Mouse (Mus musculus) brain, embryonic 14.5 days (tissue): Measurements from ENCODE around the gene Spsb1.

Experiments
- CTCF ChIP-seq: fragments of 200-500 bp; IDR thresholded peaks from 2 replicates; pipeline ENCODE4 v1.5.1; 2012; ENCODE audit warnings: inconsistent platforms, mild to moderate bottlenecking, moderate library complexity, borderline replicate concordance; ENCODE audit not compliant: insufficient read depth, insufficient read length; ENCODE audit errors: extremely low read depth
- POLR2A ChIP-seq: fragments of 200-500 bp; IDR thresholded peaks from 2 replicates; pipeline ENCODE4 v1.6.1; 2012; ENCODE audit warnings: mild to moderate bottlenecking, inconsistent platforms, borderline replicate concordance; ENCODE audit not compliant: poor library complexity, insufficient read depth, insufficient read length, severe bottlenecking; ENCODE audit errors: extremely low read depth

DNA sequence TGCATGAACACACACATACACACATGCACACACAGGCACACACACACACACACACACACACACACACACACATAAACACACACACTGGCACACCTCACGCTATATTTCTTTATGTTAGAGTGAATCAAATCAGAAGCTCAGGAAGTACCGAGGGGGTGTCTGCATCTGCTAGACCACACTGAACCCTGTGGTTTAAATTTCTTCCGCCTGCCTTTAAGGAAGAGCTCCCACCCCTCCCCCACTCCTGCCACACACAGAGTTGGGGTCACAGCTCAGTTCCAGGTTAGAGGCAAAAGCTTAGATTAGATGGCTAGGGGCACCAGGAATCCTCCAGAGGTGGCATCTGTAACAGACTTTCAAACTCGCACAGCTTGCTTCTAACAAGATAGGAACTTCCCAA lies 42.4 kb downstream of the Spsb1 start:
- TF ChIP-seq CTCF (no peak), POLR2A (no peak)
